34 mouse cellular contexts compared by ENCODE assay signal in the genomic region with DNA sequence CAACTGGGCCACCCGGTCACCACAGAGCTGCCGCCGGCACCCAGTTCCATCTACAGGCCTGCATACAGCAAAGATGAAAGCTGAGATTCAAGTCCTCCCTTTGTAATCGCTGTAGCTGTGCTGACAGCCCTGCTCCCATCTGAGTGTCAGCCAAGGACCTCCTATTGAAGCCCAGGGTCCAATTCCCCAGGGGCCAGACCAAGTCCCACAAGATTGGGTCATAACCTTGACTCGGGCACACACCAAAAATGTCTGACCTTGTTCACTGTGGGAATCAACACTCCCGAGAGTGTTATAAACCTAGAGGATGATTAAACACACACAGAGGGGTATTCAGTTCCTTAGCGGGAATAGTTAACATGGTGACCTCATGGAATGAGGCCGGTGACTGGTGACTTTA. TPM values are rescaled to one million over a fixed set of nuclear protein-coding genes. Genes with fewer than 3 reads are reported as not detected.
DNase-seq lines count a peak whose midpoint lies in the region; ATAC-seq lines count a peak whose summit lies in the region.
"Had no signal": no experiment of that assay in that cellular context is flagged by ENCODE, and none has a peak within 500 bp of the region (broad histone marks: within the 10 kb centered on the region; RNA-seq: fewer than 3 reads in every experiment).

No protein-coding gene starts in this region.

- H3K36me3 ChIP-seq in heart, embryonic 13.5 days: peaks cover 33% of the 10 kb centered on the region
- peaks cover 23% of the 10 kb centered on the region for H3K36me3 ChIP-seq in liver, embryonic 13.5 days

- no peaks in the 10 kb centered on the region for H3K9me3 ChIP-seq in heart, embryonic 13.5 days
- no peaks in the 10 kb centered on the region for H3K9me3 ChIP-seq in liver, embryonic 13.5 days (replicated peaks)
- H3K9me3 ChIP-seq: embryonic facial prominence, embryonic 13.5 days; forebrain, embryonic 13.5 days; limb, embryonic 13.5 days; megakaryocyte, embryonic 14.5 days; midbrain, embryonic 12.5 days; neural tube, embryonic 12.5 days had no signal

- intact Hi-C loops in heart, postnatal 10 days (cut with DNase I): no loop called here

- ATAC-seq in heart, embryonic 13.5 days (ENCODE audit: extremely low read depth, insufficient number of reproducible peaks, low FRiP score, low TSS enrichment): no peak
- no peak for ATAC-seq in liver, embryonic 13.5 days (ENCODE audit: low read depth)
- ATAC-seq: forebrain, embryonic 13.5 days had no signal

- H3K4me3 ChIP-seq in heart, embryonic 13.5 days: no peak overlapping the region
- no peak overlapping the region for H3K4me3 ChIP-seq in liver, embryonic 13.5 days (replicated peaks)
- H3K4me3 ChIP-seq: embryonic facial prominence, embryonic 13.5 days; forebrain, embryonic 13.5 days; limb, embryonic 13.5 days; megakaryocyte, embryonic 14.5 days; midbrain, embryonic 12.5 days; myocyte; neural tube, embryonic 12.5 days had no signal

- WGBS in heart, embryonic 13.5 days: 54% methylated on average over 8 of the region's 8 CpGs
- 84% methylated on average over 8 of the region's 8 CpGs for WGBS in liver, embryonic 13.5 days (ENCODE audit: insufficient replicate concordance)

- H3K27ac ChIP-seq in heart, embryonic 13.5 days (replicated peaks): 0 out of 2 replicates have a peak overlapping the region, but pooled peaks have one; percentile 7
- peak overlapping the region; percentile 98 for H3K27ac ChIP-seq in liver, embryonic 13.5 days
- H3K27ac ChIP-seq: embryonic facial prominence, embryonic 13.5 days; forebrain, embryonic 13.5 days; hindbrain, embryonic 14.5 days; kidney, postnatal 0 days; limb, embryonic 13.5 days; midbrain, embryonic 12.5 days; neural tube, embryonic 12.5 days had no signal

- peaks cover 84% of the 10 kb centered on the region for H3K4me1 ChIP-seq in heart, embryonic 13.5 days
- H3K4me1 ChIP-seq in liver, embryonic 13.5 days (replicated peaks): peaks cover 100% of the 10 kb centered on the region

- H3K27me3 ChIP-seq in heart, embryonic 13.5 days (replicated peaks): no peaks in the 10 kb centered on the region
- no peaks in the 10 kb centered on the region for H3K27me3 ChIP-seq in liver, embryonic 13.5 days
- H3K27me3 ChIP-seq: embryonic facial prominence, embryonic 13.5 days; forebrain, embryonic 13.5 days; limb, embryonic 13.5 days; megakaryocyte, embryonic 14.5 days; midbrain, embryonic 12.5 days; neural tube, embryonic 12.5 days had no signal

- no peak overlapping the region for H3K4me2 ChIP-seq in heart, embryonic 13.5 days
- H3K4me2 ChIP-seq in liver, embryonic 13.5 days: peak overlapping the region; percentile 61; the same call in 1 of the 2 replicates
- H3K4me2 ChIP-seq: embryonic facial prominence, embryonic 13.5 days; forebrain, embryonic 13.5 days; heart, embryonic 11.5 days; hindbrain, embryonic 14.5 days; limb, embryonic 13.5 days; lung, embryonic 14.5 days; midbrain, embryonic 12.5 days; neural tube, embryonic 12.5 days had no signal

- H3K9ac ChIP-seq in heart, embryonic 13.5 days: peak overlapping the region; percentile 5; the same call in 1 of the 2 replicates
- H3K9ac ChIP-seq in liver, embryonic 13.5 days: peak overlapping the region; percentile 66
- H3K9ac ChIP-seq: embryonic facial prominence, embryonic 13.5 days; forebrain, embryonic 13.5 days; hindbrain, embryonic 14.5 days; limb, embryonic 13.5 days; lung, embryonic 14.5 days; midbrain, embryonic 12.5 days; neural tube, embryonic 12.5 days had no signal

- no peak for DNase-seq in heart, postnatal 10 days
- DNase-seq in lung, postnatal 10 days: peak; percentile 27
- no peak for DNase-seq in lung, postnatal 4 days
- DNase-seq in liver, embryonic 13.5 days: no peak
- no peak for DNase-seq in layer of hippocampus, postnatal 10 days (ENCODE audit: low spot score in 2 of 2)
- DNase-seq in spleen, postnatal 14 days (ENCODE audit: low spot score in 2 of 2): no peak
- DNase-seq: adrenal gland, adult 2 months; B cell, adult 2 months; cerebellum, adult 11 months; cerebellum, adult 9-10 months; embryo, embryonic 11 days; gastrocnemius, postnatal 14 days; kidney, adult 11 months; lung, embryonic 14.5 days; right cerebral cortex, postnatal 4 days; thymus, postnatal 4 days had no signal

RNA-seq across cellular contexts. Expression of gene Ssh1, which starts 11.9 kb away (rescaled TPM):
- polyA plus RNA-seq in heart, embryonic 13.5 days (2015; fragmentation: Nextera tagmentation; extraction: Ambion mirVana): 12.4 and 13.5 TPM in 2 replicates
- total RNA-seq in heart, postnatal 10 days (2021): 10 to 100 TPM; 18.6 to 20.3 TPM
- polyA plus RNA-seq in liver, embryonic 13.5 days (2015; fragmentation: Nextera tagmentation; extraction: Ambion mirVana): 5.4 and 6.0 TPM in 2 replicates
- total RNA-seq in layer of hippocampus, postnatal 10 days (2021): 10 to 100 TPM; 25.7 to 27.1 TPM

RNA-seq across cellular contexts. Expression of gene Dao, which starts 21.7 kb away (rescaled TPM):
- not detected in 2 replicates for polyA plus RNA-seq in heart, embryonic 13.5 days (2015; fragmentation: Nextera tagmentation; extraction: Ambion mirVana)
- total RNA-seq in heart, postnatal 10 days (2021): not detected
- not detected in 2 replicates for polyA plus RNA-seq in liver, embryonic 13.5 days (2015; fragmentation: Nextera tagmentation; extraction: Ambion mirVana)
- not detected for total RNA-seq in layer of hippocampus, postnatal 10 days (2021)
- total RNA-seq: adrenal gland, adult 2 months; gastrocnemius, postnatal 14 days; granulocyte monocyte progenitor cell, adult 5-6 weeks; hematopoietic stem cell, adult 5-6 weeks; layer of hippocampus, adult 18-20 months; layer of hippocampus, postnatal 25 days; left cerebral cortex, postnatal 36 days; midbrain, postnatal 0 days had no signal
- polyA plus RNA-seq: adrenal gland, adult 2 months; embryonic facial prominence, embryonic 13.5 days; forebrain, embryonic 13.5 days; heart, embryonic 11.5 days; heart, postnatal 0 days; hindbrain, embryonic 14.5 days; limb, embryonic 13.5 days; lung, embryonic 14.5 days; midbrain, embryonic 12.5 days; midbrain, postnatal 0 days; myocyte; neural tube, embryonic 12.5 days had no signal
